Mouse (Mus musculus) cerebellum, postnatal 36 days (tissue): ENCODE data around the gene Chrng.

Experiments used
- DNase-seq, 2 experiments: peaks; one replicate each; pipeline ENCODE4 v3.0.0; 2021 to 2022; ENCODE audit warnings: mixed read lengths in 2 of 2

Gene Chrng

DNA sequence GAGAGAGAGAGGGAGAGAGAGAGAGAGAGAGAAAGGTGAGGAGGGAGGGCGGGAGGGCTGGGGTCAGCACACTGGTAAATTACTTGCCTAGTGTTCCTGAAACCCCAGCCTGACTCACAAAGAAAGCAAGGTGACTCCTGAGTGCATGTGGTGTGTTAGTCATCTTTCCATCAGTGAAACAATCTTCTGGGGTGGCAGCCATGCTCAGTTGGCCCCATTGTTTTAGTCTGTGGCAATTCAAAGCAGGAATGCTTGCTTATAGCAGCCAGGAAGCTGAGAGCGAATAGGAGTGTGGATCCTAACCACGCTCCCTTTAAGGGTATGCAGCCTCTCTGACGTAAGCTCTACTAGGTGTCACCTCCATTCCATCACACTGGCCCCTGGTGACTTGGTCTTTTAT, 50.7 kb downstream of the Chrng start:
- DNase-seq, result no peak

DNA sequence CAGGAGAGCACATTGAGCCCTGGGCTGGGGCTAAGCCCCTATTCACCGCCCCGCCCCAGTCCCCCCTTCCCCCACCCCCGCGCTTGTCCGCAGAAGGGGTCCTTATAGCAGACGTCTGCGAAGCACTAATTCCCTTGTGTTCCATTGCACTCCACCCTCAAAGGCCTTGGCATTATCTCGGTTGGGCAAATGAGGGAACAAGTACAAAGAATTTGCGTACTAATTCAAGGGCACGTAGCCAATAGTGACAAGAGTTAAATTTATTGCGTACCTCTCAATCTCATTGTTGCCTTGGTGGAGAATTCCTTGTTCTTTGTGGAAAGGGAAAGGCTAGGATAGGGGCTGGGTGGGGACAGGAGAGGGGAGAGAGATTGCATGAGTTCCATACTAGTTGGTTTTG, 53.2 kb downstream of the Chrng start:
- no peak for DNase-seq

DNA sequence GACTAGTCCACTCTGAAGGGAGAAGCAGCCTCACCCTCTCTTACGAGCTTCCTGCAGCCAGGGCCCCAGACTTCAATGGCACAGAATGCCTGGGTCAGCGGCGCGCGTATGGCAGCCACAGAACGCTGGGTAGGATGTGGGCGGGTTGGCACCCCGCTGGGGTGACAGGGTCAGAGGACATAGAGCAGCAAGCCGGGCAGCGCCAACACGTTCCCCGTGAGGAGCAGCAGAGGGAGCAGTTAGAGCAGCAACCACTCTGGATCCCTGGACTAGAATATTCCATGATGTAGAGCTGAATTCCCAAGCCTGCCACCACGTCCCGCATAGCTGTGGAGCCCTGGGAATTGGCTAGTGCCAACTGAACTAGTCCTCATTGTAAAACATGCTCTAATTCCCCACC, 54.0 kb downstream of the Chrng start:
- DNase-seq, result peak in 1 of 2 experiments; percentile 25

GRCm38 (mm10) chr1:87259316-87259715, 54.9 kb downstream of the Chrng start:
- no peak for DNase-seq
